Mouse (Mus musculus) megakaryocyte, embryonic 14.5 days (primary cell): ENCODE measurements around the gene Vps8.

Experiments used
- FLI1 ChIP-seq: IDR thresholded peaks from 2 replicates; pipeline ENCODE4 v1.6.1; 2012; ENCODE audit warnings: low read length, inconsistent platforms, mixed read lengths
- GATA1 ChIP-seq: IDR thresholded peaks from 3 replicates; pipeline ENCODE4 v1.6.1; 2012; ENCODE audit warnings: mixed read lengths, low read length, inconsistent platforms, borderline replicate concordance

GRCm38 (mm10) chr16:21441012-21441411 is 18.1 kb downstream of the Vps8 start:
- TF ChIP-seq FLI1 (no peak), GATA1 (no peak)
